Mouse (Mus musculus): ENCODE results near the gene Acacb.

GRCm38 (mm10) chr5:114157236-114157635 is 10.9 kb downstream of the Acacb start:
- no peak for TF ChIP-seq CTCF (IDR thresholded peaks at IDR 0.05; ENCODE audit: extremely low read depth, insufficient read depth, low read length)
- no peak for TF ChIP-seq POLR2A (IDR thresholded peaks at IDR 0.05; ENCODE audit: extremely low read depth, insufficient read depth, low read length)
